Mouse (Mus musculus) heart, adult 2 months (tissue): ENCODE results near the gene Cog7. TPM values are rescaled to one million over a fixed set of nuclear protein-coding genes. Genes with fewer than 3 reads are reported as not detected.

Experiments used
- DNase-seq, 2 experiments: peaks; one replicate each; pipeline ENCODE4 v3.0.0; 2021
- H3K27ac ChIP-seq: fragments of 200-600 bp; 2 replicates; pipeline ENCODE4 v1.8.1; 2022
- H3K27me3 ChIP-seq: fragments of 200-500 bp; 2 replicates; pipeline ENCODE4 v1.6.1; 2012; ENCODE audit warnings: mild to moderate bottlenecking, low read length, inconsistent platforms, mixed read lengths; ENCODE audit not compliant: control insufficient read depth, insufficient read depth
- H3K36me3 ChIP-seq: fragments of 200-500 bp; 2 replicates; pipeline ENCODE4 v1.6.1; 2012; ENCODE audit warnings: low read length, inconsistent platforms; ENCODE audit not compliant: control insufficient read depth, insufficient read depth
- H3K4me1 ChIP-seq: fragments of 200-500 bp; 2 replicates; pipeline ENCODE4 v1.6.1; 2011; ENCODE audit warnings: low read length; ENCODE audit not compliant: control insufficient read depth, insufficient read depth
- H3K4me3 ChIP-seq: fragments of 200-600 bp; 2 replicates; pipeline ENCODE4 v1.8.1; 2022
- H3K79me2 ChIP-seq: fragments of 200-500 bp; replicated peaks from 2 replicates; pipeline ENCODE4 v1.6.1; 2012; ENCODE audit warnings: mild to moderate bottlenecking, inconsistent platforms, low read length, moderate library complexity, mixed read lengths; ENCODE audit not compliant: control insufficient read depth, insufficient read depth
- H3K9ac ChIP-seq: fragments of 200-500 bp; 2 replicates; pipeline ENCODE4 v1.6.1; 2012; ENCODE audit warnings: low read depth, mild to moderate bottlenecking, control low read depth, inconsistent platforms, low read length, mixed read lengths
- CTCF ChIP-seq: fragments of 200-600 bp; IDR thresholded peaks from 2 replicates; pipeline ENCODE4 v1.8.1; 2022; ENCODE audit warnings: antibody characterized with exemption, mild to moderate bottlenecking, moderate library complexity
- EP300 ChIP-seq: fragments of 200-500 bp; IDR thresholded peaks from 2 replicates; pipeline ENCODE4 v1.6.1; 2011; ENCODE audit warnings: low read depth, low read length, control low read depth; ENCODE audit not compliant: insufficient read depth
- POLR2A ChIP-seq: fragments of 200-500 bp; IDR thresholded peaks from 2 replicates; pipeline ENCODE4 v1.6.1; 2011; ENCODE audit warnings: mild to moderate bottlenecking, low read depth, low read length, control low read depth; ENCODE audit not compliant: insufficient read depth
- WGBS: fragments of 180-500 bp; shearing (Covaris S2); methylation state at CpG from one replicate; pipeline ENCODE4 v1.1.7; 2018; 5-methylcytosine and 5-hydroxymethylcytosine counted together
- intact Hi-C: fragments of 180-260 bp; cut with DNase I; formaldehyde crosslinking; loops from one replicate; pipeline ENCODE4 v1.15.1; 2025
- polyA plus RNA-seq: library from polyadenylated mRNA; depleted of rRNA; stranded (reverse); fragments of >200 nt; gene quantifications from 2 replicates; pipeline ENCODE4 v1.2.3, GENCODE M21; 2012
- total RNA-seq, 2 experiments: library from RNA; stranded (reverse); gene quantifications; 2 replicates each; pipeline ENCODE4 v1.2.3; 2021

Cog7 gene
- total and polyA plus RNA-seq, 3 experiments = 16.7 to 19.5 (median 17.0) TPM

DNA sequence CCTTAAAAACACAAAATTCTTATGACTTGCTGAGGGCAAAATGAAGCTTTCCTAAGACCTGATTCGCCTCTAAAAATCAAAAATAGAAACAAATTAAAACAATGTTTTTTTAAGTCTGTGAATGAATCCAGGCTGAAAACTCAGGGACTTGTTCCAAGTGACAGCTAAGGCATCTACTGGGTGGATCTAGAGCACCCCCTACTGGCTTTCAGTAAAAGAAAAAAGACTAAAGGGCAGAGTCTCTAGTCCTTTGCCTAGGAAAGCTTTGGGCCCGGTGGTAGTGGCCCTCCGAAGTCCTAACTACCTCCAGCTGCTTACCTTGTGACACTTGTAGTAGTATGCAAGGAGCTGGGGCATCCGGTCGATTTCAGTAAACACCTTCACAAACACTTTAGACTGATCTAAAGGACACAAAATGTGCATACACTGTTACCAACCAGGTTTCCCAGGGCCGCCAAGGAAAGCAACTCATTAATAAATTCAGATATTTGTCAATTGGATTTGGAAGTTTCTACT, 17.6 kb downstream of the Cog7 start:
- H3K4me3 ChIP-seq = no peak overlapping the region
- intact Hi-C loops = loop anchor here (1.0 to 2.0 kb wide), 2 partner anchors 65 to 230 kb away; partner anchors contain the start of gene Scnn1g
- no peaks in the 10 kb centered on the region for H3K4me1 ChIP-seq
- 64% methylated on average over 6 of the region's 6 CpGs for WGBS
- DNase-seq = no peak
- TF ChIP-seq CTCF (peak; percentile 86), EP300 (no peak)
- H3K27me3 ChIP-seq = no peaks in the 10 kb centered on the region
- H3K27ac ChIP-seq = no peak overlapping the region
- no peak overlapping the region for H3K9ac ChIP-seq
- H3K79me2 ChIP-seq = no peaks in the 10 kb centered on the region
- H3K36me3 ChIP-seq = no peaks in the 10 kb centered on the region

- Histone ChIP-seq H3K27ac (no peak overlapping the region), H3K4me3 (no peak overlapping the region), H3K27me3 (no peaks in the 10 kb centered on the region), H3K79me2 (no peaks in the 10 kb centered on the region), H3K4me1 (no peaks in the 10 kb centered on the region), H3K9ac (no peak overlapping the region), H3K36me3 (no peaks in the 10 kb centered on the region)
- intact Hi-C loops = loop anchor here (2.0 kb wide), 1 partner anchor 64 kb away; no protein-coding TSS in a partner anchor
- DNase-seq = no peak
- WGBS = 72% methylated on average over 3 of the region's 3 CpGs
- TF ChIP-seq CTCF = no peak
- no peak for TF ChIP-seq POLR2A
- TF ChIP-seq EP300 = no peak
These were observed 18.9 kb downstream of the Cog7 start for GRCm38 (mm10) chr7:121962571-121962959.

GRCm38 (mm10) chr7:121961913-121962570, 19.5 kb downstream of the Cog7 start:
- no peak overlapping the region for H3K4me3 ChIP-seq
- WGBS = 65% methylated on average over 7 of the region's 7 CpGs
- intact Hi-C loops = loop anchor here (2.0 kb wide), 1 partner anchor 63 kb away; no protein-coding TSS in a partner anchor
- no peaks in the 10 kb centered on the region for H3K27me3 ChIP-seq
- no peak overlapping the region for H3K9ac ChIP-seq
- no peaks in the 10 kb centered on the region for H3K4me1 ChIP-seq
- H3K36me3 ChIP-seq = no peaks in the 10 kb centered on the region
- H3K79me2 ChIP-seq = no peaks in the 10 kb centered on the region
- TF ChIP-seq EP300 = no peak
- no peak for TF ChIP-seq CTCF
- TF ChIP-seq POLR2A = no peak
- no peak overlapping the region for H3K27ac ChIP-seq
- DNase-seq = no peak

DNA sequence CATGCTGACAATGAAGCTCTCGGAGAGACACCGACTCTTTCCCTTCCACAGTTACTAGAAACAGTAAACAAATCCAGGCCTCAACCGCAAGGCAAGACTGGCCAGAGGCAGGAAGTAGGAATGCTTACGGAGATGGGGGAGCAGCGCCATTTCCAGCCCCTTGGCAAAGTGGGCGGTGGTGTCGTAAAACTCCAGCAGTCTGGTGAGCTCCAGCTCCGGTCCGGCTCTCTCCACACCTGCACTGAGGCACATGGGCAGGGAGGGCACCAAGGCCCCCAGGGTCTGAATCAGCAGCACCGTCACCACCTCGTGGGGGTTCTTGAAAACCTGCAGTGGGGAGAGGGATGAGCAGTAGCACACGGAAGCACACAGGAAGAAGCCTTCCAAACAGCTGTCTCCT, 25.7 kb downstream of the Cog7 start:
- no peaks in the 10 kb centered on the region for H3K4me1 ChIP-seq
- intact Hi-C loops = no loop called here
- no peak overlapping the region for H3K4me3 ChIP-seq

GRCm38 (mm10) chr7:121954891-121955669, 26.4 kb downstream of the Cog7 start:
- intact Hi-C loops = no loop called here
- H3K4me1 ChIP-seq = no peaks in the 10 kb centered on the region
- H3K36me3 ChIP-seq = no peaks in the 10 kb centered on the region
- no peaks in the 10 kb centered on the region for H3K79me2 ChIP-seq
- no peak overlapping the region for H3K27ac ChIP-seq
- 90% methylated on average over 11 of the region's 11 CpGs for WGBS
- H3K27me3 ChIP-seq = no peaks in the 10 kb centered on the region
- no peak overlapping the region for H3K4me3 ChIP-seq
- no peak for DNase-seq
- TF ChIP-seq EP300 (no peak), POLR2A (no peak), CTCF (no peak)
- no peak overlapping the region for H3K9ac ChIP-seq

More for the DNA sequence above, 25.7 kb downstream of the Cog7 start:
- TF ChIP-seq POLR2A (no peak), EP300 (no peak), CTCF (no peak)
- Histone ChIP-seq H3K27ac (no peak overlapping the region), H3K27me3 (no peaks in the 10 kb centered on the region), H3K36me3 (no peaks in the 10 kb centered on the region), H3K9ac (no peak overlapping the region), H3K79me2 (no peaks in the 10 kb centered on the region)
- WGBS = 86% methylated on average over 12 of the region's 12 CpGs
- no peak for DNase-seq

GRCm38 (mm10) chr7:121947513-121947912, 34.0 kb downstream of the Cog7 start:
- H3K27me3 ChIP-seq = no peaks in the 10 kb centered on the region
- no peak overlapping the region for H3K4me3 ChIP-seq
- TF ChIP-seq POLR2A (no peak), CTCF (no peak), EP300 (no peak)
- DNase-seq = no peak
- no peak overlapping the region for H3K27ac ChIP-seq
- 69% methylated on average over 4 of the region's 4 CpGs for WGBS
- no peaks in the 10 kb centered on the region for H3K4me1 ChIP-seq
- H3K36me3 ChIP-seq = no peaks in the 10 kb centered on the region
- no peaks in the 10 kb centered on the region for H3K79me2 ChIP-seq
- no peak overlapping the region for H3K9ac ChIP-seq
- intact Hi-C loops = no loop called here
